Mouse (Mus musculus): ENCODE measurements at regions not wholly inside any gene's neighbourhood (a gene's known extent, or its start where the extent isn't known, plus 50 kb on each side); places are given as distances from the start of the nearest gene placed in this dataset.

DNA sequence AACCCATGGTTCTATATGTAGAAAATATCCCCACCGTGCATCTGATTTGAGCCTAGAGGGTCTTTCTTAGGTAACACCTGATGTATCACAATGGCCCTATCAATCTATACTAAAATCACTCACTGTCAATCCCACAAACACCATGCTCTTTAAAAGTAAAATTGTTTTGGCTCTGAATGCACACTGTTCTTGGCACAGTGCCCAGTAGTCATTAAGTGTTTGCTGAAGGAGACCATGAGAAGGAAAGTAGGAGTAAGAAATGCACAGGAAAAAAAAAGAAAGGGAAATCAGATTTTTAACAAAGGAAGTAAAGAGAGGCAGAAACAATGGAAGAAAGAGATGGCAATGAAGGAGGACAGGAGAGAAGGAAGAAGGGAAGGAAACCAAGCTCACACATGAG lies 175.0 kb upstream of the Gm10192 start:
- WGBS = 57% methylated on average over 1 of the region's 1 CpGs
- Histone ChIP-seq H3K9ac (no peak overlapping the region), H3K27ac (no peak overlapping the region), H3K27me3 (no peaks in the 10 kb centered on the region), H3K4me3 (replicated peaks) (no peak overlapping the region), H3K9me3 (0 out of 2 replicates have a peak, but pooled peaks cover 3% of the 10 kb centered on the region), H3K36me3 (replicated peaks) (no peaks in the 10 kb centered on the region), H3K4me2 (no peak overlapping the region), H3K4me1 (no peaks in the 10 kb centered on the region)
- ATAC-seq (ENCODE audit: low FRiP score) = no peak

- no peak for ATAC-seq (ENCODE audit: low FRiP score)
- Histone ChIP-seq H3K9me3 (no peaks in the 10 kb centered on the region), H3K4me2 (no peak overlapping the region), H3K36me3 (replicated peaks) (no peaks in the 10 kb centered on the region), H3K27ac (no peak overlapping the region), H3K4me3 (replicated peaks) (no peak overlapping the region), H3K9ac (no peak overlapping the region), H3K27me3 (no peaks in the 10 kb centered on the region), H3K4me1 (no peaks in the 10 kb centered on the region)
- 70% methylated on average over 3 of the region's 3 CpGs for WGBS
Measured at GRCm38 (mm10) chr4:97346799-97347198, 163.8 kb upstream of the Gm10192 start.

GRCm38 (mm10) chr4:97344335-97344734 lies 161.4 kb upstream of the Gm10192 start:
- Histone ChIP-seq H3K27me3 (no peaks in the 10 kb centered on the region), H3K36me3 (replicated peaks) (no peaks in the 10 kb centered on the region), H3K9ac (no peak overlapping the region), H3K27ac (no peak overlapping the region), H3K4me3 (replicated peaks) (no peak overlapping the region), H3K4me2 (no peak overlapping the region), H3K4me1 (no peaks in the 10 kb centered on the region), H3K9me3 (no peaks in the 10 kb centered on the region)
- 77% methylated on average over 2 of the region's 2 CpGs for WGBS
- no peak for ATAC-seq (ENCODE audit: low FRiP score)

GRCm38 (mm10) chr4:97343378-97343777 lies 160.4 kb upstream of the Gm10192 start:
- Histone ChIP-seq H3K4me2 (no peak overlapping the region), H3K36me3 (replicated peaks) (no peaks in the 10 kb centered on the region), H3K4me1 (no peaks in the 10 kb centered on the region), H3K9ac (no peak overlapping the region), H3K9me3 (no peaks in the 10 kb centered on the region), H3K27ac (no peak overlapping the region), H3K27me3 (no peaks in the 10 kb centered on the region), H3K4me3 (replicated peaks) (no peak overlapping the region)
- WGBS = 91% methylated on average over 1 of the region's 1 CpGs
- ATAC-seq (ENCODE audit: low FRiP score) = no peak

Measured in forebrain, embryonic 12.5 days (tissue).